Mouse (Mus musculus): ENCODE results near the gene Itsn1.

Itsn1 gene

GRCm38 (mm10) chr16:91870158-91870582 lies 141.1 kb downstream of the Itsn1 start:
- DNase-seq (ENCODE audit: low spot score in 2 of 2) = no peak

GRCm38 (mm10) chr16:91871188-91871587 lies 142.1 kb downstream of the Itsn1 start:
- no peak for DNase-seq (ENCODE audit: low spot score in 2 of 2)

- DNase-seq (ENCODE audit: low spot score in 2 of 2) = no peak
These were observed 144.6 kb downstream of the Itsn1 start for GRCm38 (mm10) chr16:91873695-91874094.

GRCm38 (mm10) chr16:91875567-91876344 lies 146.7 kb downstream of the Itsn1 start:
- DNase-seq (ENCODE audit: low spot score in 2 of 2) = no peak

GRCm38 (mm10) chr16:91876457-91876856 lies 147.4 kb downstream of the Itsn1 start:
- DNase-seq (ENCODE audit: low spot score in 2 of 2) = no peak

- DNase-seq (ENCODE audit: low spot score in 2 of 2) = no peak
These were observed 150.0 kb downstream of the Itsn1 start for GRCm38 (mm10) chr16:91879101-91879500.

GRCm38 (mm10) chr16:91880869-91881767 lies 152.0 kb downstream of the Itsn1 start:
- DNase-seq (ENCODE audit: low spot score in 2 of 2) = no peak

GRCm38 (mm10) chr16:91882168-91882859 lies 153.2 kb downstream of the Itsn1 start:
- no peak for DNase-seq (ENCODE audit: low spot score in 2 of 2)

GRCm38 (mm10) chr16:91883636-91884035 lies 154.6 kb downstream of the Itsn1 start:
- DNase-seq (ENCODE audit: low spot score in 2 of 2) = no peak

- no peak for DNase-seq (ENCODE audit: low spot score in 2 of 2)
These were observed 155.1 kb downstream of the Itsn1 start for GRCm38 (mm10) chr16:91884196-91884595.

- no peak for DNase-seq (ENCODE audit: low spot score in 2 of 2)
These were observed 156.5 kb downstream of the Itsn1 start for GRCm38 (mm10) chr16:91885389-91886122.

GRCm38 (mm10) chr16:91888368-91888767 lies 159.3 kb downstream of the Itsn1 start:
- no peak for DNase-seq (ENCODE audit: low spot score in 2 of 2)

GRCm38 (mm10) chr16:91889831-91890230 lies 160.8 kb downstream of the Itsn1 start:
- no peak for DNase-seq (ENCODE audit: low spot score in 2 of 2)

- no peak for DNase-seq (ENCODE audit: low spot score in 2 of 2)
These were observed 162.1 kb downstream of the Itsn1 start for GRCm38 (mm10) chr16:91891218-91891617.

- DNase-seq (ENCODE audit: low spot score in 2 of 2) = peak in 1 of 2 experiments; percentile 44
These were observed 167.3 kb downstream of the Itsn1 start for GRCm38 (mm10) chr16:91896426-91896830.

- no peak for DNase-seq (ENCODE audit: low spot score in 2 of 2)
These were observed 170.1 kb downstream of the Itsn1 start for GRCm38 (mm10) chr16:91898850-91899848.

- no peak for DNase-seq (ENCODE audit: low spot score in 2 of 2)
These were observed 171.2 kb downstream of the Itsn1 start for GRCm38 (mm10) chr16:91900274-91900673.

GRCm38 (mm10) chr16:91903801-91904506 lies 174.9 kb downstream of the Itsn1 start:
- no peak for DNase-seq (ENCODE audit: low spot score in 2 of 2)

- DNase-seq (ENCODE audit: low spot score in 2 of 2) = no peak
These were observed 176.2 kb downstream of the Itsn1 start for GRCm38 (mm10) chr16:91905127-91905860.
